Mouse (Mus musculus) layer of hippocampus, postnatal 14 days (tissue): Measurements from ENCODE around the gene Sptbn4. TPM values are rescaled to one million over a fixed set of nuclear protein-coding genes. Genes with fewer than 3 reads are reported as not detected.
"Not testable (repeated sequence)": the region's sequence is repeated elsewhere in the genome, so short reads cannot be mapped to it uniquely, and the experiment has no call there.

Experiments
- DNase-seq, 2 experiments: peaks; one replicate each; pipeline ENCODE4 v3.0.0; 2021 to 2022; ENCODE audit warnings: low spot score in 2 of 2, mixed read lengths in 1 of 2
- long read RNA-seq, 2 experiments: library from polyadenylated mRNA; stranded (forward); transcript quantifications; one replicate each; pipeline ENCODE4 v2.0.0; 2021
- total RNA-seq, 2 experiments: library from RNA; stranded (reverse); gene quantifications; 2 replicates each; pipeline ENCODE4 v1.2.3; 2021

Gene Sptbn4
- total RNA-seq, result 100 to 1,000 TPM; 108 to 123 TPM
- long read RNA-seq, experiment 1, full-length matches to known transcripts, result 42 of 73 reads
- long read RNA-seq, experiment 1, partial matches to known transcripts, result 21 of 73 reads
- long read RNA-seq, experiment 1, other reads (novel, unspliced or antisense), result 10 of 73 reads
- long read RNA-seq, experiment 2, full-length matches to known transcripts, result 40 of 81 reads
- long read RNA-seq, experiment 2, partial matches to known transcripts, result 30 of 81 reads
- long read RNA-seq, experiment 2, other reads (novel, unspliced or antisense), result 11 of 81 reads

DNA sequence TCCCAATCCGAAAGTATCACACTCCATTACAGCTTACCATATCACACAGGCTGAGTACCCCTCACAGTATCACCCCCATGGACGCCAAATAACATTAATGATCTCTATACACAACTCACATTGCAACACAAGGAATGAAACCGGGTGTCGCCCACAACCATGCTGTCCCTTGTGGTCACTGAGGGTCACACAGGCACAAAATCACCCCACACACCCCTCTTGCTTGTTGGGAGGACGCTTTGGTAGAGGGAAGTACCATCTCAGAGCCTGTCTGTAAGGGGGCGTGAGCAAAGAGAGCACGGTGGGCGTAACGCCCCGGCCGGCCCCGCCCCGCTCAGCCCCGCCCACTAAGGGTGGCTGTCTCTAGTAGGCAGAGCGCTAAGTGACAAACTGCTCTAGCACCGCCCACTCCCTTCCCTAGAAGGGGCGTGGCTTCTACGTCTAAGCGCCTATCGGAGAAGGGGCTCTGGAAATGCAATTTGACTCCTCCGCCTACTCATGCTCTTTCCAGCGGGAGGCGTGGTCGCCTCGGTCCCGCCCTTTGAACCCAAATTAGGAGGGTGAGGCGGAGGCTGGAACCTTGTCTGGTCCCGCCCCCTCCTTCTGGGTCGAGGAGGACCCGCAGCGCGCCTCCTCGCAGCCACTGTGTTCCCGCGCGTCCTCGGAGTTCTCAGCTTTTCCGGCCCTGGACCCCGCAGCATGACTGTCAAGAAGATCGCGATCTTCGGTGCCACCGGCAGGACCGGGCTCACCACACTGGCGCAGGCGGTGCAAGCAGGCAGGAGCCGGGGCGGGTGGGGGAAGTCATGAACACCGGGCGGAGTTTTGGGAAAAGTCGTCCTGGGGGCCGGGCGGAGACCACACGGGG lies at the start of gene Sptbn4, which contains the start of gene Blvrb:
Gene Sptbn4, minus strand, starts transcription at position 268 of the 868 bp plus-strand sequence.
Gene Blvrb, plus strand, starts transcription at position 560 of the 868 bp plus-strand sequence.
- peak; percentile 94 to 99 for DNase-seq

DNA sequence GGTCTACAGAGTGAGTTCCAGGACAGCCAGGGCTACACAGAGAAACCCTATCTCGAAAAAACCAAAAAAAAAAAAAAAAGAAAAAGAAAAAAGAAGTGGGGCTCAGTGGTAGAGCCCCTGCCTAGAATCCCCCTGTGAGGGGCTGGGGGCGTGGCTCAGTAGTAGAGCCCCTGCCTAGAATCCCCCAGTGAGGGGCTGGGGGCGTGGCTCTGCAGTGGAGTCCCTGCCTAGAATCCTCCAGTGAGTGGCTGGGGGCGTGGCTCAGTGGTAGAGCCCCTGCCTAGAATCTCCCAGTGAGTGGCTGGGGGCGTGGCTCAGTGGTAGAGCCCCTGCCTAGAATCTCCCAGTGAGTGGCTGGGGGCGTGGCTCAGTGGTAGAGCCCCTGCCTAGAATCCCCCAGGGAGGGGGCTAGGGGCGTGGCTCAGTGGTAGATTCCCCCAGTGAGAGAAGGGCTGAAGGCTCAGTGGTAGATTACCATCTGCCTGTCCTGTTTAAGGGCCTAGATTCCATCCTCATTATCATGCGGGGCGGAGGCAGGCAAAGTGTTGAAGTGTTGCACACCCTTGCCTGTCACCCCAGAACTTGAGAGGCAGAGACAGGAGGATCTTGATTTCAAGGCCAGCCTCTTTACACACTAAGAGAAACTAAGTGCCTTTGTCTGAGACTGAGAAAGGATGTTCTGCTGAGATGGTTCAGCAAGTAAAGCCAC lies 47.3 kb upstream of the Sptbn4 start:
- not testable (repeated sequence) for DNase-seq

DNA sequence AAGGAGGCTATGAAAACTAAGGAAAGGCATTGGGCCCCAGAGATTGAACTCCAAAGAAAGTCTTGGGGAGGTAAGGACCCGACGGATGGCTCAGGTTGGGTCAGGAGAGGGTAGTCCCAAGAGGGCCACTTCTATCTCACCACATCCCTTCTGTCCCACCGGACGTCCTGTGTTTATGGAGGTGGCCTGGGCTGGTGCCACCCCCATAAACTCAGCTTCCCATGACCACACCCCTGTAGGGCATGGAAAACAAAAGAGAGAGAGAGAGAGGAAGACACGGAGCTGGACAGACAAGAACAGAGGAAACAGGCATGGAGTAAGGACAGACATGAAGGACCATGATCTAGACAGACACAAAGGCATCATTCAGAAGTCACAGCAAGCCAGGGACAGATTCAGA lies 46.0 kb upstream of the Sptbn4 start:
- DNase-seq, result no peak

DNA sequence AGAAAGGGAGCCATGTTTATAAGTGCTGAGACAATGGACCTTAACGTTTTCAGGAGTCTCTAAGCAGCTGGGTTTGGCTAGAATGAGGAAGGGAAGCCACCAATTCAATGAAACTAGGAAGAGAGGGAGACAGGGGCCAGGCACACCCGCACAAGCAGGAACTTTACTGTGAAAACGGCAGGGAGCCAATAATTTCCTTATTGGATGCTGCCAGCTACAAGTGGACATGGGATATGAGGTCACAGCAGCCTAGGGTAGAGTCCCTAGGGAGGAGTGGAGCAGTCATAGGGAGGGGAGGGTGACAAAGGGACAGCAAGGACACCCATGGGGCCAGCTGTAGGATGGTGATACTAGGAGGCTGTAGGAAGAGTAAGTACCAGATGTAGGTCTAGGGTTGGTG lies 45.5 kb upstream of the Sptbn4 start:
- no peak for DNase-seq

DNA sequence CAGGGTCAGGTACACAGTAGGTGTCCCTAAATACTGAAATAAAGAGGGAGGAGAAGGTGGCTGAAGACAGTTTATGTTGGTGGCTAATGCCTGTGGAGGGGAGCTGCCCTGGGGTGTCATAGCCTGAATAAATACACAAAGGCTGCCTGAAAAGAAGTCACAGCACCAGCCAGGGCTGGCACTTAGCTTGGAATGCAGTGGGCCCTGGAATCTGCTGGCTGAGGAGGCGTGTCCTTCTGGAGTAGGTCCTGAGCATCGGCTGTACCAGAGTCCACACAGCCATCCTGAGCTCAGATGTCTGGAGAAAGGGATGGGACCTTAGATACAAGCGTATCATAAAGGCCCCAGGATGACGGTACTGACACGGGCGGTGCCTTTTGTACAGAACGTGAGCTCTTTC lies 44.4 kb upstream of the Sptbn4 start:
- no peak for DNase-seq

DNA sequence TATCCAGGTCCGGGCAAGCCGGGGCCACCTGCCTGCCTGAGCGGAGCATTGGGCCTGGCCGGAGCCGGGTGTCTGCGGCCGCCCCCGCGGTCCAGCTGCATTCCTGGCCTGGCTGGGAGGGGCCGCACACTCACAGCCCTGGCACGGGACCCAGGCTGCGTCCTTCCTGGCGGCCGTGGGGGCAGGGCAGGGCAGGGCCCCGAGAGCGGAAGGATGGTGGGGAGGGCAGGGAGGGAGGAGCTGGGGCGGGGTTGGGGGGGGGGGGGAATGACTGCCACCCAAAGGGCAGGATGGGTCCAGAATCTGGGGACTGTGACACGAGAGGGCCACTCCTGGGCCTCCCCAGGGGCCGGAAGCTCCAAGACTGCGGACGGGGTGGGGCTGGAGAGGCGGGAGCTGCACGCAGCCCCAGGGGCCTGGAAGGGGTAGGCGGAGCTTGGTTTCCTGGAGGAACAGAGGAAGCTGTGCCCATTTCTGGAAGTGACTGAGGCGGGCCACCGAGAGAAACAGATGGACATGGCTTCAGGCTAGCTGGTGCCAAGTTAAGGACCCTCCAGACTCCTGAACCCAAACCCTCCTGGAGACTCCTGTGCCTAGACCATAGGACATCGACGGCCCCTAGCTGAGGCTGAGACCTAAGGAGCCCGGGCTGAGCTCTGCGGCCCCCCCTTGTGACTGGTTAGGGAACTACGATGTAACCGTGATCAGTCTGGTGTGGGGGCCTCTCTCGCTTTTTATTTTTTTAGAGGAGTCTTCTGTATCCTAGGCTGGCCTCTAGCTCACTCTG lies 43.2 kb upstream of the Sptbn4 start:
- DNase-seq, result peak; percentile 74 to 84

DNA sequence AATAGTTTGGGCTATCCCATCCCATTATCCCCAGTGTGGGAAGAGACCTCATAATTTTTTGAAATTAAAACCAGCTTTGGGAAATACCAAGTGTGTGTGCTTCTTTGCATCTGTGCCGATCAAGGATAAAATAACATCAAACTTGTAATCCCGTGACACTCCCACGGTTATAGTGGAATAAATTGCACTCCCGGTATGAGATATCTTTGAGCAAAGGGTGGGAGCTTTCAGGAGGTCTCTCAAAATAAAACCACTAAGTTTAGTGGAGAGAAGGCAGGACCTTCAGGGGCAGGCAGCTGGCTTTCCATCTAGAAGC lies 42.7 kb upstream of the Sptbn4 start:
- DNase-seq, result no peak

DNA sequence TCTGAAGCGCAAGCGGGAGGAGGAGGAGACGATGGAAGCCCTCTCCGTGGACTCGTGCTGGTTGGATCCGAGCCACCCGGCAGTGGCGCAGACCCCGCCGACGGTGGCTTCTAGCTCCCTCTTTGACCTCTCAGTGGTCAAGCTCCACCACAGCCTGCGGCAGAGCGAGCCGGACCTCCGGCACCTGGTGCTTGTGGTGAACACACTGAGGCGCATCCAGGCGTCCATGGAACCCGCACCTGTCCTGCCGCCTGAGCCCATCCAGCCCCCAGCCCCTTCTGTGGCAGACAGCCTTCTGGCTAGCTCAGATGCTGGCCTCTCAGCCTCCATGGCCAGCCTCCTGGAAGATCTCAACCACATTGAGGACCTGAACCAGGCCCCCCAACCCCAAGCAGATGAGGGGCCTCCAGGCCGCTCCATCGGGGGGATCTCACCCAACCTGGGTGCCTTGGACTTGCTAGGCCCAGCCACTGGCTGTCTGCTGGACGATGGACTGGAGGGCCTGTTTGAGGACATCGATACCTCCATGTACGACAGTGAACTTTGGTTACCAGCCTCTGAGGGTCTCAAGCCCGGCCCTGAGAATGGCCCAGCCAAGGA lies 41.9 kb upstream of the Sptbn4 start:
- no peak for DNase-seq

DNA sequence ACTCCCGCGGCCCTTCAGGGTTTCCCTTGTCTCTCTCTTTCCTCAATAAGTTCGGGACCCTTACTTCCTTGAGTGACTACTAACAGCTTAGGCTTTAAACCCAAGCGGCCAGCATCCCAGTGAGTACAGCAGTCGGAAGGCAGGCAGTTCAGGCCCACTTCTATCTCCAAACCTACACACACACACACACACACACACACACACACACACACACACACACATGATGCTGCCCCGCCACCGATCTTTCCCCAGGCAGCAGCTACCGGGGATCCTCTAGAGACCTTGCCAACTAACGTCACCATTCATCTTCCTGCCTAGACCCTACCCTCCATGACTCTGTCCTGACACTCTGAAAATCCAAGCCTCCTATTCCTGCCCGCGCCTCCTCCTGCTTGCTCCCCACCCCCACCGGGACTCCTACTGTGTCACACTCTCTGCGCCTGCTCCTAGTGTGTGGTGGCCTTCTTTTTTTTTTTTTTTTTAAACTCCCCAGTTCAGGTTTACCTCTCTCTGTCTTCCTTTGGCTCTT lies 40.3 kb upstream of the Sptbn4 start:
- DNase-seq, result peak in 1 of 2 experiments; percentile 51

DNA sequence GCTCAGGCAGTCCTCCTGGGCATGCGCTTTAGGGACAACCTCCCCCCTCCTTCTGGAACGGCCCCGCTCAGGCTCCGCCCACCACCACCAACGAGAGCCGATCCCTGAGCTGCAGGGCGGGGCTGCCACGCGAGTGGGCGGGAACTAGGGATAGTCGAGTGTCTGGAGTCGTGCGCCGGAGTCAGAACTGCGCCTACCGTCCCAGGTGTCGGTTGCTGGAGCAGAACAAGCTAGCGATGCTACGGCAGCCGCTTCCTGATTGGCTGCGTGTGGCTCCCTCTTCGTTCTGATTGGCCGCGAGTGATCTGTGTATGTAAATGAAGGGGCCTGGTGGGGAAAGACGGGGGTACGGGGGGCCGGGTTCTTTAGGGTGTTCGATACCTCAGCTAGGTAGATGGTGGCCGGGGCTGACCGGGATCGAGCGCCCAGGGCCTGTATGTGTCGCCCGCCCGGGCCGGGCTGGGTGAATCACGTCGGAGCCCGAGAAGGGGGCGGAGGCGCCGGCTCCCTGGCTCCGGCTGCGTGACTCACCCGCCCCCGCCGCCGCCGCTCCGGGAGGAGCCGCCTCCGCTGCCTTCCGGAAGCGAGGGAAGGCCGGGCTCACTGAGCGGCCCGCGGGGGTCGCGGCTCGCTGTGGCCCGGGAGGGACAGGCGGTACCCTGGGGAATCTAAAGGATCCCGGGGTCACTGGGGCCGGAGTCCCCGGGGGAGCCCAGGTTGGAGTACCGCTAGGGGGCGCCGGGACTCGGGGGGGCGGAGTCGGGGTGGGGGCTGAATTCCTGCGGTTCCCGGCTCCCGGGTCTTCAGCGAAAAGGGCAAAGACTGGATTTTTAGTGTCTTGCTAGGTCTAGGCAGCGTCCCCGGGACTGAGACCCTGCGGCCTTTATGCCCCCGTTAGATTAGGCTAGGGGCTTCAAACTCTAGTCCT lies 39.5 kb upstream of the Sptbn4 start, which contains the start of gene Sertad1:
Gene Sertad1, plus strand, starts transcription at position 141 of the 928 bp plus-strand sequence.
- DNase-seq, result peak; percentile 98 to 100

DNA sequence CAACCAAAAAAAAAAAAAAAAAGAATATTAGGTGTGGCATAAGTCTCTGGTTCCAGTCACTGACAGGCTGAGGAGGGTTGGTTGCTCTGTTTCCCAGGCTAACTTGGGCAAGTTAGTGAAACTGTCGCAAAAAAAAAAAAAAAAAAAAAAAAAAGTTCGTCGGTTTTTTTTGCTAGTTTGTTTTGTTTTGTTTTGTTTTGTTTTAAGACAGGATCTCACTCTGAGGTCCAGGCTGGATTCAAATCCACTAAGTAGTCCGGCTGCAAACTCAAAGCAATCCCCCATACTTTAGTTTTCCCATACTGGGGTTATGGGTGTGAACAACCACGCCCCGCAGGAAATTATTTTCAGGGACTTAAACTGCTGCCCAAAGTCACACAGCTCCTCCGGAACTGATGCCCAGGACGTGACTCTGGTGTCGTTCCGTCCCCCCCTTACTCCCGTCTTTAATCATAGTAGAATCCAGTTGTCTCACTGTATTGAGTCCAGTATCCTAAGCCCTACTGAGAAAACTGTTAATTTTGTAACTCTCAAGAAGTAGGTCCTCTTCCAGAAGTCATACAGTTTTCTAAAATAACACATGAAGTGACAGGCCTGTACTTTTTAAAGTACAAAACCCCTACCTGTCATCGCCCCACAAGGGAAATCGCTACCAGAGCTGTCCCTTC lies 38.8 kb upstream of the Sptbn4 start:
- DNase-seq, result no peak

DNA sequence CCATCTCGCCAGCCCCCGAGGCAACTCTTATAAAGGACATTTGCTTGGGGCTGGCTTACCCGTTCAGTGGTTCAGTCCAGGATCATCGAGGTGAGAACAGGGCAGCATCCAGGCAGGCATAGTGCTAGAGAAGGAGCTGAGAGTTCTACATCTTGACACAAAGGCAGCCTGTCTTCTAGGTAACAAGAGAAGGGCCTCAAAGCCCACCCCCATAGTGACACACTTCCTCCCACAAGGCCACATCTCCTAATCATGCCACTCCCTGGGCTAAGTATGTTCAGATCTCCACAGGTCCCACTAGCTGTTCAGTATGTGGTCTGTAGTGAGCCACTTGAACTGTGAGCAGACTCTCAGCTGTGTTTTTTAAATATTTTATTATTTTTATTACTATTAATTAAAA lies 36.4 kb upstream of the Sptbn4 start:
- no peak for DNase-seq

DNA sequence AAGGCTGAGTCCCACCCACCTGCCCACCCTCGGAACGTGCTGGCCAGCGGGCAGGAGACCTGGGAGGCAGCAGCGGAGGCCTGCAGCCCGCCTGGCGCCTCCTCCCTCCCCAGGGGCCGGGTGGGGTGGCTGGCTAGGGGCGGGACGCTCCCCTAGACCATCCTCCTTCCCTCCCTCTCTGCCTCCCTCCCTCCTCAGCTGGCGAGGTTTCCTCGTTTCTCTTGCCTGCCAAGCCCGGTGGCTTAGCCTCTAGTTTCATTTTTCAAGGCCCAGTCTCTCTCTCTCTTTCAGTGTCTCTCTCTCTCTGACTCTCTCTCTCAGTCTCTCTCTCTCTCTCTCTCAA lies 34.1 kb upstream of the Sptbn4 start:
- DNase-seq, result peak; percentile 36 to 71

DNA sequence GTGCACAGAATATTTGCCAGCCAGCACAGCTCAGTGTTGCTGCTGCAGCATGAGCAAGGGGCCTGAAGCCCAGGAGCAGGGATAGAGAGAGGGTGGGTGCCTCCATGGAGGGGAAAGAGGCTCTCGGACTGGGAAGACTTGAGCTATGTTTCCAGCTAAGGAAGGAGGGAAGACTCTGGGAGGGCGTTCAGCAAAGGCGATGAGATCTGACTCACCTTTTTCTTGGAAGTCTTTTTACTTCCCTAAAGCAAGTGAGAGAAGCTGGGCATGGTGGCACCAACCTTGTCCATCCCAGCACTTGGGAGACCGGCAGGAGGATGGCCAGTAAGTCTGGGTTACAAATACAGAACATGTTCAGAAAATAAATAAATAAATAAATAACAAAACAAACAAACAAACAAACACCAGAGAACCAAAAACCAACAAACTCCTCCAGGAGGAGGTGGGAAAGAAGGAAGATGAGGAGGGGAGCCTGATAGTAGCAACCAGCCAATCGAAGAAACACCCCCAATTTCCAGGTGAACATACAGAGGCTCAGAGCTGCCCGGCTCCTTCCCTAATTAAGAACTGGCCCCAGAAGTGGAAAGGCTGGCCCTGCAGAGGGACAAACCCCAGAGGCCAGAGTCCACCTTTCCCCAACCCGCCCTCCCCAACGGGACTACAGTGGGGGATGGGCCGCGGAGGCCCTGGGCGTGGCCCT lies 33.6 kb upstream of the Sptbn4 start:
- DNase-seq, result no peak

DNA sequence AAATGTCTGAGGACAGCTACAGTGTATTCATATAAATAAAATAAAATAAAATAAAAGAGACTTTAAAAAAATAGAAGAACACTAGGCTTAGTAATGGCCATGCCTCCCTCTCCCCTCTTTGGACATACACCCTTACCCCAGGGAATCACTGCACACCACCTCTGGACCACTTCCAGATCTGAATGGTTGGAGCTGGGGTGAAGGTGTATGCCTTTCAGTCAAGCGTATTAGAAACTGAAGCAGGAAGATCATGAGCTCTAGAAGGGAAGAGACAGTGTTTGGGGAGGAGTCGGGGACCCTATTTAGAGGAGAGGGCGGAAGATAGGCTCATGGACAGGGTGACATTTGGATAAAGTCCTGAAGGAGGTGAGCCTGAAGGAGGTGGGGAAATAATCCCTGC lies 33.0 kb upstream of the Sptbn4 start:
- DNase-seq, result no peak

DNA sequence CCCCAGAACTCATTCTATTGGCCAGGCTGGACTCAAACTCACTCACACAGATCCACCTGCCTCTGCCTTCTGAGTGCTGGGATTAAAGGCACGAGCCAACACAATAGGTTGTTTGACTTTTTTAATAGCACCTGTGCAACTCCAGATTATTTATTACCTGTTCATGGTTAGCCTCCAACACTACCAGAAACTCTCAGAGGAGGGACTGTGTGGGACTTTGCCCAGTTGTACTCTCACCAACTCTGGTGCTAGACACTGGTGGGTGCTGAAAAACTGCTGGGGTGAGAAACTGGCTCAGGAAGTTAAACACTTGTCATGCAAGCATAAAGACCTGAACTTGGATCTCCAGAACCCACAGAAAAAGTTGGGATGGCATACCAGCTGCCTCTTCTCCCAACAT lies 32.3 kb upstream of the Sptbn4 start:
- DNase-seq, result no peak

DNA sequence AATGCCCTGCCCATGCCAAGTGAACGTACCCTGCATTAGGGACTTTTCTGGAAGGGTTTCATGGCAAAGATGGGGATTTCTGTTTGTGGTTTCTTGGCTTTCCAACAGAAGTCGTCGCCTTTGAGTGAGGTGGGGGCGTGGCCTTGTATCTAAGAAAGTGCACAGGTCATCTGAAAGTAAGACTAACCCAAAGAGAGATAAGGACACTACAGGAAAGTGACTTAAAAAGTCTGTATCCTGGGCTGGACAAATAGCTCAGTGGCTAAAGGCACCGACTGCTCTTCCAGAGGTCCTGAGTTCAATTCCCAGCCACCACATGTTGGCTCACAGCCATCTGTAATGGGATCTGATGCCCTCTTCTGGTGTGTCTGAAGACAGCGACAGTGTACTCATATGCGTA lies 31.1 kb upstream of the Sptbn4 start:
- no peak for DNase-seq

DNA sequence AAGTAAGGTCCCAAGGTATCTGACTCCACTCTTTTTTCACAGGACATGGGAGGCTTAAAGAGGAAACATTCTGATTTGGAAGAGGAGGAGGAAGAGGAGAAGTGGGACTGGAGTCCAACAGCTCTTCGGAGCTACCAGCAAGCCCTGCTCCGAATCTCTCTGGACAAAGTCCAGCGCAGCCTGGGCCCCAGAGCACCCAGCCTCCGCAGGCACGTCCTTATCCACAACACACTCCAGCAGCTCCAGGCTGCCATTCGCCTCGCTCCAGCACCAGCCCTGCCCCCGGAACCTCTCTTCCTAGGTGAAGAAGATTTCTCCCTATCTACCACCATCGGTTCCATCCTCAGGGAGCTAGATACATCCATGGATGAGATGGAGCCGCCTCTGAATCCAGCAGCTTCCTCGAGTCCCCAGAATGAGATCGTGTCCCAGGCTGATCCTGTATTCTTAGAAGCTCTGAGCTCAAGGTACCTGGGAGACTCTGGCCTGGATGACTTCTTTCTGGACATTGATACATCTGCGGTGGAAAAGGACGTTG lies 28.7 kb upstream of the Sptbn4 start:
- no peak for DNase-seq
